Mouse (Mus musculus): ENCODE data around the gene Gm21904. TPM values are rescaled to one million over a fixed set of nuclear protein-coding genes. Genes with fewer than 3 reads are reported as not detected.

Gene Gm21904
- polyA plus RNA-seq (2014; fragmentation: Illumina TruSeq; extraction: RNeasy Lipid Tissue Mini Kit (QIAGEN cat#74804); ENCODE audit: low replicate concordance), result not detected

GRCm38 (mm10) chrY:17846166-17846565 is at the start of gene Gm21904:
Gene Gm21904 (minus strand): TSS chrY:17846266.

DNA sequence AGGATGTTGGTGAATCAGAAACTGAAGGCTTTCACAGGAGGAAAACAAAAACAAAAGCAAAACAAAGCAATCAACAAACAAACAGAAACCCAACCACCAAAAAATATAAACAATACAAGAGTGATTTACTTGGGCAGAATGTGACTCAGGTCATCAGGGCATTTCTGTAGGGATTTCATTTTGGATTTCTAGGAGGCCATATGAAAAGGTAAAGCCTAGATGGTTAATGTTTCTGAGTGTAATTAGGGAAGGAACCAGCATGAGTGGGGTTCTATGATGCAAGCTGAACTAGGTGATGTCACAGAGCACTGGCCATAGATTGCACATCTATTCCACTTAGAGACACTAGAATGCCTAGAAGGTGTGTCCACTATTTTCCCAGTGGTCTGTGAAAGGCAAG is 28.4 kb upstream of the Gm21904 start, which contains the start of the genes Gm20772 and Gm20831:
TSS of gene Gm20772 (plus strand) at position 301 of the 400 bp plus-strand sequence.
TSS of gene Gm20831 (plus strand) at position 301 of the 400 bp plus-strand sequence.

Other genes starting within 250 kb of the Gm21904 start
- not detected for gene Gm20772, start 28.5 kb upstream of the Gm21904 start, polyA plus RNA-seq (2014; fragmentation: Illumina TruSeq; extraction: RNeasy Lipid Tissue Mini Kit (QIAGEN cat#74804); ENCODE audit: low replicate concordance)
- gene Gm20831, start 28.5 kb upstream of the Gm21904 start, polyA plus RNA-seq (2014; fragmentation: Illumina TruSeq; extraction: RNeasy Lipid Tissue Mini Kit (QIAGEN cat#74804); ENCODE audit: low replicate concordance), result not detected
- not detected for gene Srsy, start 91.1 kb upstream of the Gm21904 start, polyA plus RNA-seq (2014; fragmentation: Illumina TruSeq; extraction: RNeasy Lipid Tissue Mini Kit (QIAGEN cat#74804); ENCODE audit: low replicate concordance)
- not detected for gene Gm21764, start 215.5 kb upstream of the Gm21904 start, polyA plus RNA-seq (2014; fragmentation: Illumina TruSeq; extraction: RNeasy Lipid Tissue Mini Kit (QIAGEN cat#74804); ENCODE audit: low replicate concordance)
- gene Ssty1, start 242.8 kb upstream of the Gm21904 start, polyA plus RNA-seq (2014; fragmentation: Illumina TruSeq; extraction: RNeasy Lipid Tissue Mini Kit (QIAGEN cat#74804); ENCODE audit: low replicate concordance), result not detected

All from small intestine, adult 10 weeks (tissue).